Comparison of ENCODE assay signal across 8 mouse cellular contexts in the genomic region with DNA sequence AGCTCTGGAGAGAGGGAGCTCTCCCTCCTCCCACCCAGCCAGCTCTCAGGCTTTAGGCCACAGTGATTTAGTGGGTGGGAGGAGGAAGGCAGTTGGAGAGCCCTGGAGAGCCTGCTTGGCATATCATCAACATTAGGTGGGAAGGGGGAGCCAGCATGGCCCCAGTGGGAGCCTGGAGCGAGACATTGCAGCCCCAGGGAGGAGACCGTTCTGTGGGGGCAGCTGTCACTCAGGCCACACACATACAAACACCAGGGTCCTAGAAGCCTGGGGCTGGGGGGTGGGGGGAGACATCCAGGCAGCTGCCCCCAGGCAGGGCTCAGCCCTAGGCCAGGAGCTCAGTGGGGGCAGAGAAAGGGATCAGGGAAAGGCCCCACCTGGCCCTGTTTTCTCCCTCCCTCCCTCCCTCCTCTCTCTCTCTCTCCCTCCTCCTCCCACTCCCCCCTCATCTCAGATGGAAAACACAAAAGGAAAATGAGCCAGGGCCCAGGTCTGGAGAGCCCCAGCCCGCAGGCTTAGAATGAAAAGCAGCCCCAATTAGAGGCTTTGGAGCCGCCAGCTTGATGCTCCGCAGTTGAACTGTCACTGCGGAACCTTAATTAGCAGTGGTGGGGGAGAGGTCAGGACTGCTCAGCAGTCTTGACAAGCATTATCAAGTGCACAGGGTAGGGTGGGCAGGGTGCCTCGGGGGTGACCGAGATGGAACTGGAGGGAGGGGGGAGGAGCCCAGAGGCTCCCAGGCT.
DNase-seq lines count a peak whose midpoint lies in the region; ATAC-seq and TF ChIP-seq lines count a peak whose summit lies in the region.
"Had no signal": no experiment of that assay in that cellular context is flagged by ENCODE, and none has a peak within 500 bp of the region (broad histone marks: within the 10 kb centered on the region; RNA-seq: fewer than 3 reads in every experiment).

No protein-coding gene starts in this region.

- peaks cover 97% of the 10 kb centered on the region for H3K4me1 ChIP-seq in megakaryocyte, embryonic 14.5 days
- H3K4me1 ChIP-seq in forebrain, postnatal 0 days (ENCODE audit: insufficient read depth), result peaks cover 31% of the 10 kb centered on the region

- 13% methylated on average over 8 of the region's 8 CpGs for WGBS in forebrain, postnatal 0 days

- peak overlapping the region; percentile 86 for H3K27ac ChIP-seq in forebrain, postnatal 0 days (ENCODE audit: low read depth, low read length)
- no peak overlapping the region for H3K27ac ChIP-seq in gastrocnemius, adult 2 months

- H3K4me3 ChIP-seq in megakaryocyte, embryonic 14.5 days (replicated peaks), result peak overlapping the region; percentile 76
- H3K4me3 ChIP-seq in forebrain, postnatal 0 days (ENCODE audit: low read depth, low read length), result no peak overlapping the region
- H3K4me3 ChIP-seq in gastrocnemius, adult 2 months, result no peak overlapping the region

- ATAC-seq in megakaryocyte, adult 5-6 weeks (ENCODE audit: poor library complexity, severe bottlenecking), result no peak
- ATAC-seq in forebrain, postnatal 0 days, result peak; percentile 85

- no peaks in the 10 kb centered on the region for H3K27me3 ChIP-seq in megakaryocyte, embryonic 14.5 days (replicated peaks)
- no peaks in the 10 kb centered on the region for H3K27me3 ChIP-seq in forebrain, postnatal 0 days (ENCODE audit: insufficient read depth, low read length)

- no peaks in the 10 kb centered on the region for H3K9me3 ChIP-seq in megakaryocyte, embryonic 14.5 days
- no peaks in the 10 kb centered on the region for H3K9me3 ChIP-seq in forebrain, postnatal 0 days (ENCODE audit: low read length)

- intact Hi-C loops in gastrocnemius, adult 2 months (cut with DNase I), result no loop called here

- H3K9ac ChIP-seq in forebrain, postnatal 0 days, result peak overlapping the region; percentile 37

- H3K36me3 ChIP-seq in megakaryocyte, embryonic 14.5 days (replicated peaks; ENCODE audit: low read length), result no peaks in the 10 kb centered on the region
- H3K36me3 ChIP-seq in forebrain, postnatal 0 days (ENCODE audit: insufficient read depth), result no peaks in the 10 kb centered on the region

- no peak; the same call in 1 of the 2 replicates for TF ChIP-seq CTCF in forebrain, postnatal 0 days (IDR thresholded peaks at IDR 0.05; ENCODE audit: low read depth)
- no peak for TF ChIP-seq CTCF in gastrocnemius, adult 2 months (IDR thresholded peaks at IDR 0.05)

- peak; percentile 76 for DNase-seq in forebrain, postnatal 0 days
- DNase-seq in lung, postnatal 14 days, result peak; percentile 35
- no peak for DNase-seq in spleen, postnatal 4 days (ENCODE audit: low spot score in 2 of 2)
- no peak for DNase-seq in spleen, adult 18-20 months
- DNase-seq in gastrocnemius, adult 2 months, result no peak
- DNase-seq: adrenal gland, postnatal 10 days had no signal

- no peak overlapping the region; the same call in 1 of the 2 replicates for H3K4me2 ChIP-seq in forebrain, postnatal 0 days (ENCODE audit: low read depth)

Comparison
In these comparisons a context has a peak if more than half of its experiments do, and no peak if none do; other contexts are left out.
1. DNase-seq: peak in forebrain, postnatal 0 days (single experiment) and lung, postnatal 14 days (single experiment); none in spleen, postnatal 4 days (0 of 2), spleen, adult 18-20 months (0 of 2) and gastrocnemius, adult 2 months (single experiment).